Mouse (Mus musculus) heart, embryonic 11.5 days (tissue): ENCODE results near the gene Eva1c. TPM values are rescaled to one million over a fixed set of nuclear protein-coding genes. Genes with fewer than 3 reads are reported as not detected.

Experiments used
- ATAC-seq: fragments of 200-750 bp; cut with Nextera tagmentation; replicated peaks from 2 replicates; pipeline ENCODE4 v1.8.0; 2017; ENCODE audit warnings: moderate library complexity; ENCODE audit not compliant: insufficient number of reproducible peaks, low FRiP score, low TSS enrichment
- H3K27ac ChIP-seq: fragments of 300-500 bp; sonication (generic); 2 replicates; pipeline ENCODE4 v1.5.1; 2014; ENCODE audit warnings: mild to moderate bottlenecking, low read depth, low read length
- H3K27me3 ChIP-seq: fragments of 300-500 bp; sonication (generic); 2 replicates; pipeline ENCODE4 v1.6.1; 2014; ENCODE audit warnings: mild to moderate bottlenecking, low read length, mixed read lengths; ENCODE audit not compliant: control insufficient read depth, insufficient read depth
- H3K36me3 ChIP-seq: fragments of 300-500 bp; sonication (generic); 2 replicates; pipeline ENCODE4 v1.6.1; 2014; ENCODE audit warnings: mild to moderate bottlenecking, low read length, moderate library complexity, mixed read lengths; ENCODE audit not compliant: control insufficient read depth, insufficient read depth
- H3K4me1 ChIP-seq: fragments of 300-500 bp; sonication (generic); 2 replicates; pipeline ENCODE4 v1.6.1; 2014; ENCODE audit warnings: low read length; ENCODE audit not compliant: control insufficient read depth, insufficient read depth
- H3K4me2 ChIP-seq: fragments of 300-500 bp; sonication (generic); 2 replicates; pipeline ENCODE4 v1.6.1; 2014; ENCODE audit warnings: mild to moderate bottlenecking, moderate library complexity
- H3K4me3 ChIP-seq: fragments of 300-500 bp; sonication (generic); 2 replicates; pipeline ENCODE4 v1.5.1; 2014; ENCODE audit warnings: low read depth, low read length
- H3K9ac ChIP-seq: fragments of 300-500 bp; sonication (generic); 2 replicates; pipeline ENCODE4 v1.6.1; 2014; ENCODE audit warnings: mild to moderate bottlenecking, low read depth, low read length, moderate library complexity
- H3K9me3 ChIP-seq: fragments of 300-500 bp; sonication (generic); replicated peaks from 2 replicates; pipeline ENCODE4 v1.6.1; 2016; ENCODE audit warnings: low read length; ENCODE audit not compliant: control insufficient read depth
- WGBS: fragments of 180-500 bp; shearing (Covaris S2); extraction: QIAGEN DNeasy Blood & Tissue Kit; methylation state at CpG from one replicate; pipeline ENCODE4 v1.1.7; 2014; ENCODE audit not compliant: insufficient replicate concordance; 5-methylcytosine and 5-hydroxymethylcytosine counted together
- polyA plus RNA-seq: library from polyadenylated mRNA; unstranded; fragments of >200 nt; fragmentation: Nextera tagmentation; extraction: Ambion mirVana; gene quantifications from 2 replicates; pipeline ENCODE4 v1.2.1, GENCODE M21; 2014

Eva1c gene
- polyA plus RNA-seq, 1 experiment from 2014 or later = 1.9 TPM

DNA sequence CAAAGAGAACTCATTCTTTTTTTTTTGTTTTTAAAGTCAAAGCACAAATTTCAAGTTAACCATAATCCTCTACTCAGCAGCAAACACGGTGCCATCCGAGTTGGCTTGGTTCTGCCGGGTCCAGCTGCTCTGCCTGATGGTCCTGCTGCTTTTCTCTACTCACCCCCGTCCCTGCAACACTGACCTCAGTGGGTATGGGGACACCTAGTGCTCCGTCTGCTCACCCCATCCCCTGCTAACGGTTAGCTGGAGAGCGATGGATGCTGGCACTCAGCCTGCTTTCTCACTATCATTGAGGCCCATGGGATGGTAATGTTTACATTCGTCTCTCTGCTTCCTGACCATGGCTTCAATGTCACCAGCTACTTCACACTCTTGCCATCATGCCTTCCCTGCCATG lies 28.1 kb upstream of the Eva1c start:
- Histone ChIP-seq H3K9ac (no peak overlapping the region), H3K4me1 (peaks cover 9% of the 10 kb centered on the region; the same call in 1 of the 2 replicates), H3K4me3 (no peak overlapping the region), H3K27me3 (no peaks in the 10 kb centered on the region), H3K9me3 (no peaks in the 10 kb centered on the region), H3K4me2 (no peak overlapping the region), H3K36me3 (peaks cover 2% of the 10 kb centered on the region; the same call in 1 of the 2 replicates), H3K27ac (no peak overlapping the region)
- WGBS = 77% methylated on average over 8 of the region's 8 CpGs
- no peak for ATAC-seq

GRCm38 (mm10) chr16:90798848-90799247 lies 27.7 kb upstream of the Eva1c start:
- ATAC-seq = no peak
- Histone ChIP-seq H3K4me3 (no peak overlapping the region), H3K36me3 (peaks cover 2% of the 10 kb centered on the region; the same call in 1 of the 2 replicates), H3K4me2 (no peak overlapping the region), H3K4me1 (peaks cover 9% of the 10 kb centered on the region; the same call in 1 of the 2 replicates), H3K9ac (no peak overlapping the region), H3K27me3 (no peaks in the 10 kb centered on the region), H3K27ac (no peak overlapping the region), H3K9me3 (no peaks in the 10 kb centered on the region)
- WGBS = 77% methylated on average over 5 of the region's 5 CpGs

GRCm38 (mm10) chr16:90799840-90800239 lies 26.7 kb upstream of the Eva1c start:
- H3K36me3 ChIP-seq = peaks cover 2% of the 10 kb centered on the region; the same call in 1 of the 2 replicates
- 50% methylated on average over 10 of the region's 10 CpGs for WGBS
- H3K9me3 ChIP-seq = no peaks in the 10 kb centered on the region
- H3K9ac ChIP-seq = no peak overlapping the region
- H3K27me3 ChIP-seq = no peaks in the 10 kb centered on the region
- ATAC-seq = peak; percentile 52; the same call in 1 of the 2 replicates
- H3K4me1 ChIP-seq = peaks cover 9% of the 10 kb centered on the region; the same call in 1 of the 2 replicates
- no peak overlapping the region for H3K4me3 ChIP-seq
- H3K27ac ChIP-seq = no peak overlapping the region
- H3K4me2 ChIP-seq = no peak overlapping the region

DNA sequence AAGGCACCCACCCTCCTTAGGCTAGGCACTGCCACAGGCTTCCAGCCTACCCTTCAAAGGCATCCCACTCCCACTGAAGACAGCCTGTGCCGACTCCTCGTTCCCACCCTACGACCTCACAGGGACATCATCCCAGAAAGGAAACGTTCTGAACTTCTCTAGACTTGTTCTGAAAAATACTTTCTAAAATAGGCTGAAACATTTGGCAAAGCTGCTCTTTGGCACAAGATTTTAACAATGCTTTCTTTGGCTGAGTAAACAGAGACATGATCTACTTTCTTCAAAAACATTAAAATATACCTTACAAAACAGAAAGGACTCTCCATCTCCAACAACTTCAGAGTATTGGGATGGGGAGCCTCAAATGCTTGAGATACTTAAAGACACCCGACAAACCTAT lies 25.3 kb upstream of the Eva1c start:
- Histone ChIP-seq H3K36me3 (peaks cover 2% of the 10 kb centered on the region; the same call in 1 of the 2 replicates), H3K27ac (no peak overlapping the region), H3K4me1 (peaks cover 9% of the 10 kb centered on the region; the same call in 1 of the 2 replicates), H3K9me3 (no peaks in the 10 kb centered on the region), H3K9ac (no peak overlapping the region), H3K27me3 (no peaks in the 10 kb centered on the region), H3K4me2 (no peak overlapping the region), H3K4me3 (no peak overlapping the region)
- WGBS = 94% methylated on average over 5 of the region's 5 CpGs
- no peak for ATAC-seq

GRCm38 (mm10) chr16:90801928-90802327 lies 24.6 kb upstream of the Eva1c start:
- 55% methylated on average over 3 of the region's 3 CpGs for WGBS
- H3K4me3 ChIP-seq = no peak overlapping the region
- no peak overlapping the region for H3K9ac ChIP-seq
- no peak overlapping the region for H3K27ac ChIP-seq
- no peak overlapping the region for H3K4me2 ChIP-seq
- peaks cover 9% of the 10 kb centered on the region; the same call in 1 of the 2 replicates for H3K4me1 ChIP-seq
- no peaks in the 10 kb centered on the region for H3K9me3 ChIP-seq
- no peaks in the 10 kb centered on the region for H3K27me3 ChIP-seq
- ATAC-seq = peak; percentile 58; the same call in 1 of the 2 replicates
- H3K36me3 ChIP-seq = peaks cover 2% of the 10 kb centered on the region; the same call in 1 of the 2 replicates

GRCm38 (mm10) chr16:90804466-90804865 lies 22.1 kb upstream of the Eva1c start:
- Histone ChIP-seq H3K27ac (no peak overlapping the region), H3K36me3 (peaks cover 2% of the 10 kb centered on the region; the same call in 1 of the 2 replicates), H3K4me3 (no peak overlapping the region), H3K9ac (no peak overlapping the region), H3K9me3 (no peaks in the 10 kb centered on the region), H3K4me1 (peaks cover 12% of the 10 kb centered on the region), H3K4me2 (no peak overlapping the region), H3K27me3 (no peaks in the 10 kb centered on the region)
- ATAC-seq = no peak
- 93% methylated on average over 5 of the region's 5 CpGs for WGBS

DNA sequence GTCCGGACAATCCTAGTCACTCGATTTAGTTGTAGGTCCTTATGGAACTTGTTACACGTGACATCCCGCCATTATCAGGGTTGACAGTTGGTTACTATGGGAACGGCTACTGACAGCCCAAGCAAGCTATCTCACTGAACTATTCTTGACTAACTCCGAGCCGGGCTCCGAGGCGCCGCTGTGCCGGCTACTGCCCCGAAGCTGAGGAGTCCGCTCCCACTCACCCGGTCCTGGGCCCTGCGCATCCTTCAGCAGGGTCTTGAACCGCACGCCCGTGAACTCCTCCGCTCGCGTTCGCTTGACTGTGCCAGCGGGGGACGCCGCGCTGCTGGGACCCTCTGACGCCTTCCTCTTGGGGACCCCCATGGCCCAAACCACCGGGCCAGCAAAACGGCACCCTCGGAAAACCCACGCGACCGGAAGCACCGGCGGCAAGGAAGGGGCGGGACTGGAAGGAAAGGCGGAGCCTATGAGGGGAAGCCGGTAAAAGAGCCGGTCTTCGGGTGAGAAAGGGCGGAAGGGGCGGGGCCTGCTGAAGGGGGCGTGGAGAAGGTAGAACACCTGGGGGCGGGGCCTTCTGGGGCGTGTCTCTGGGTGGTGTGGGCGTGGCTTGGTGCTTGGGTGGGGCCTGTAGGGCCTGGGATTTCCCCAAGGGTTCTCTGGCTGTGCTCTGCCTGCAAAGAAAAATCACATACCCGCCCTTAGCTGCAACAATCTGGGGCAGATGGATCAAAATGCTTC lies 16.4 kb upstream of the Eva1c start, which contains the start of gene Urb1:
Gene Urb1 (minus strand): TSS at position 439 of the 741 bp plus-strand sequence.
- peak within 1 kb of the TSS; percentile 65 for H3K9ac ChIP-seq
- no peaks in the 10 kb centered on the region for H3K9me3 ChIP-seq
- peak; percentile 89 for ATAC-seq
- H3K27ac ChIP-seq = peak within 1 kb of the TSS; percentile 70
- peaks cover 11% of the 10 kb centered on the region for H3K4me1 ChIP-seq
- 0 out of 2 replicates have a peak, but pooled peaks cover 2% of the 10 kb centered on the region for H3K27me3 ChIP-seq
- WGBS = under 1% methylated on average over 47 of the region's 47 CpGs
- peak within 1 kb of the TSS; percentile 78 for H3K4me3 ChIP-seq
- H3K4me2 ChIP-seq = peak within 1 kb of the TSS; percentile 64
- H3K36me3 ChIP-seq = no peaks in the 10 kb centered on the region

GRCm38 (mm10) chr16:90810716-90811256 lies 15.7 kb upstream of the Eva1c start:
- peak overlapping the region; percentile 16; the same call in 1 of the 2 replicates for H3K27ac ChIP-seq
- ATAC-seq = no peak
- no peaks in the 10 kb centered on the region for H3K36me3 ChIP-seq
- H3K9me3 ChIP-seq = no peaks in the 10 kb centered on the region
- H3K9ac ChIP-seq = peak overlapping the region; percentile 52
- peak overlapping the region; percentile 78 for H3K4me3 ChIP-seq
- H3K4me2 ChIP-seq = peak overlapping the region; percentile 64
- H3K27me3 ChIP-seq = 0 out of 2 replicates have a peak, but pooled peaks cover 2% of the 10 kb centered on the region
- 47% methylated on average over 11 of the region's 11 CpGs for WGBS
- H3K4me1 ChIP-seq = peaks cover 11% of the 10 kb centered on the region
